Mouse (Mus musculus) embryonic facial prominence, embryonic 15.5 days (tissue): ENCODE results near the gene Ptch2. TPM values are rescaled to one million over a fixed set of nuclear protein-coding genes. Genes with fewer than 3 reads are reported as not detected.

Experiments used
- ATAC-seq: fragments of 200-750 bp; cut with Nextera tagmentation; 2 replicates; pipeline ENCODE4 v1.8.0; 2017; ENCODE audit warnings: low read depth, moderate TSS enrichment; ENCODE audit not compliant: insufficient number of reproducible peaks, low FRiP score, low TSS enrichment
- H3K27ac ChIP-seq: fragments of 300-500 bp; sonication (generic); replicated peaks from 2 replicates; pipeline ENCODE4 v1.5.1; 2015; ENCODE audit warnings: mild to moderate bottlenecking, inconsistent platforms
- H3K27me3 ChIP-seq: fragments of 300-500 bp; sonication (generic); 2 replicates; pipeline ENCODE4 v1.6.1; 2015; ENCODE audit warnings: inconsistent platforms
- H3K36me3 ChIP-seq: fragments of 300-500 bp; sonication (generic); 2 replicates; pipeline ENCODE4 v1.6.1; 2015; ENCODE audit warnings: mild to moderate bottlenecking, inconsistent platforms
- H3K4me1 ChIP-seq: fragments of 300-500 bp; sonication (generic); 2 replicates; pipeline ENCODE4 v1.6.1; 2015; ENCODE audit warnings: inconsistent platforms
- H3K4me2 ChIP-seq: fragments of 300-500 bp; sonication (generic); replicated peaks from 2 replicates; pipeline ENCODE4 v1.6.1; 2015; ENCODE audit warnings: mild to moderate bottlenecking, inconsistent platforms
- H3K4me3 ChIP-seq: fragments of 300-500 bp; sonication (generic); replicated peaks from 2 replicates; pipeline ENCODE4 v1.5.1; 2015; ENCODE audit warnings: mild to moderate bottlenecking, inconsistent platforms
- H3K9ac ChIP-seq: fragments of 300-500 bp; sonication (generic); 2 replicates; pipeline ENCODE4 v1.6.1; 2015; ENCODE audit warnings: inconsistent platforms
- H3K9me3 ChIP-seq: fragments of 300-500 bp; sonication (generic); replicated peaks from 2 replicates; pipeline ENCODE4 v1.6.1; 2016; ENCODE audit warnings: inconsistent platforms
- WGBS: fragments of 180-500 bp; shearing (Covaris S2); methylation state at CpG from one replicate; pipeline ENCODE4 v1.1.7; 2015; 5-methylcytosine and 5-hydroxymethylcytosine counted together
- polyA plus RNA-seq: library from polyadenylated mRNA; unstranded; fragments of >200 nt; fragmentation: Nextera tagmentation; extraction: Ambion mirVana; gene quantifications from 2 replicates; pipeline ENCODE4 v1.2.1, GENCODE M21; 2015

The Ptch2 gene
- polyA plus RNA-seq, 1 experiment from 2014 or later, result 20.8 TPM

- WGBS, result 22% methylated on average over 4 of the region's 4 CpGs
- H3K4me3 ChIP-seq, result no peak overlapping the region
- H3K36me3 ChIP-seq, result no peaks in the 10 kb centered on the region
These were observed 44.7 kb downstream of the Ptch2 start for GRCm38 (mm10) chr4:117140613-117141012.

GRCm38 (mm10) chr4:117143023-117143422 lies 47.1 kb downstream of the Ptch2 start:
- Histone ChIP-seq H3K4me3 (no peak overlapping the region), H3K9me3 (no peaks in the 10 kb centered on the region), H3K27ac (no peak overlapping the region), H3K4me2 (no peak overlapping the region), H3K9ac (no peak overlapping the region), H3K36me3 (no peaks in the 10 kb centered on the region), H3K4me1 (no peaks in the 10 kb centered on the region), H3K27me3 (no peaks in the 10 kb centered on the region)
- 52% methylated on average over 7 of the region's 7 CpGs for WGBS
- ATAC-seq, result no peak

More at GRCm38 (mm10) chr4:117140613-117141012, 44.7 kb downstream of the Ptch2 start:
- no peaks in the 10 kb centered on the region for H3K27me3 ChIP-seq
- H3K27ac ChIP-seq, result no peak overlapping the region
- H3K9ac ChIP-seq, result no peak overlapping the region
- H3K4me1 ChIP-seq, result no peaks in the 10 kb centered on the region
- no peak overlapping the region for H3K4me2 ChIP-seq
- no peak for ATAC-seq
- H3K9me3 ChIP-seq, result no peaks in the 10 kb centered on the region

DNA sequence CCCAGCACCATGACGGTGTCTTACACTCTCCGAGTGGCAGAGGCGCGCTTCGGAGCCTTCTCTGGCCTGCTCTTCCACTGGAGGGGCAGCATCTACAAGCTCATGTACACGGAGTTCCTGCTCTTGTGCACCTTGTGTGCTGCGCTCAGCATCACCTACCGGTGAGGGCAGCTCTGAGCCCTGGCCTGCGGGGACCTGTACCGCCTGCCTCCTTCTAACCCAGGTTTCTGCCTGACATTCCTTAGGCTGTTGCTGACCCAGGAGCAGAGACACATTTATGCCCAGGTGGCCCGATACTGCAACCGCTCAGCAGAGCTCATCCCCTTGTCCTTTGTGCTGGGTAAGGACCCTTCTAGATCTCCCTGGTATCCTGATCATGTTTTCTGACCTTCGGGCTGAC lies 49.4 kb downstream of the Ptch2 start:
- Histone ChIP-seq H3K27me3 (no peaks in the 10 kb centered on the region), H3K4me2 (no peak overlapping the region), H3K36me3 (peaks cover 16% of the 10 kb centered on the region), H3K9me3 (no peaks in the 10 kb centered on the region), H3K9ac (no peak overlapping the region), H3K27ac (no peak overlapping the region), H3K4me3 (no peak overlapping the region), H3K4me1 (no peaks in the 10 kb centered on the region)
- WGBS, result 86% methylated on average over 13 of the region's 13 CpGs
- ATAC-seq, result no peak

DNA sequence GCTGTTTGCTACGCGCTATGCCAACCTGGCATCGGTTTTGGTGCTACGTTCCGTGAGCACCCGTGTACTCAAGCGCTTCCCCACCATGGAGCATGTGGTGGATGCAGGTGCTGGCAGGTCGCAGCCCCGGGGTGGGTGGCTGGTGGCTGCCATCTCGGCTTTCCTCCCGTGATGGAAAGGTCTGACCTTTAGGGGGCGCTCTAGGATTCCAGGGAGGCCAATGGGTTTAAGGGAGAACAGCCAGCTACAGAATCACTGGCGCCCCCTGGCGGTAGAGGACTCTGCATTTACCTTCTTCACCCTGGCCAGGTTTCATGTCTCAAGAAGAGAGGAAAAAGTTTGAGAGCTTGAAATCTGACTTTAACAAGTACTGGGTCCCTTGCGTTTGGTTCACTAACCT lies 50.3 kb downstream of the Ptch2 start:
- Histone ChIP-seq H3K27me3 (no peaks in the 10 kb centered on the region), H3K9me3 (no peaks in the 10 kb centered on the region), H3K36me3 (peaks cover 26% of the 10 kb centered on the region), H3K9ac (no peak overlapping the region), H3K4me2 (no peak overlapping the region), H3K4me3 (no peak overlapping the region), H3K4me1 (no peaks in the 10 kb centered on the region), H3K27ac (no peak overlapping the region)
- WGBS, result 31% methylated on average over 15 of the region's 15 CpGs
- ATAC-seq, result no peak

- WGBS, result 81% methylated on average over 18 of the region's 18 CpGs
- Histone ChIP-seq H3K27ac (0 out of 2 replicates have a peak overlapping the region, but pooled peaks have one; percentile 34), H3K4me3 (no peak overlapping the region)
These were observed 52.3 kb downstream of the Ptch2 start for GRCm38 (mm10) chr4:117148047-117148713.

GRCm38 (mm10) chr4:117148815-117149214 lies 52.9 kb downstream of the Ptch2 start:
- Histone ChIP-seq H3K27me3 (no peaks in the 10 kb centered on the region), H3K36me3 (peaks cover 50% of the 10 kb centered on the region), H3K9me3 (no peaks in the 10 kb centered on the region), H3K4me3 (no peak overlapping the region), H3K4me2 (no peak overlapping the region), H3K4me1 (peaks cover 10% of the 10 kb centered on the region), H3K9ac (no peak overlapping the region), H3K27ac (peak overlapping the region; percentile 34; the same call in 1 of the 2 replicates)
- WGBS, result 64% methylated on average over 24 of the region's 24 CpGs
- ATAC-seq, result no peak

More at GRCm38 (mm10) chr4:117148047-117148713, 52.3 kb downstream of the Ptch2 start:
- H3K9ac ChIP-seq, result no peak overlapping the region
- H3K27me3 ChIP-seq, result no peaks in the 10 kb centered on the region
- H3K4me1 ChIP-seq, result peaks cover 5% of the 10 kb centered on the region
- H3K36me3 ChIP-seq, result peaks cover 43% of the 10 kb centered on the region
- H3K4me2 ChIP-seq, result no peak overlapping the region
- no peaks in the 10 kb centered on the region for H3K9me3 ChIP-seq
- ATAC-seq, result no peak

GRCm38 (mm10) chr4:117149291-117150211 lies 53.7 kb downstream of the Ptch2 start:
- no peak for ATAC-seq
- H3K27me3 ChIP-seq, result no peaks in the 10 kb centered on the region
- peaks cover 17% of the 10 kb centered on the region for H3K4me1 ChIP-seq
- H3K4me3 ChIP-seq, result no peak overlapping the region
- peaks cover 55% of the 10 kb centered on the region for H3K36me3 ChIP-seq
- H3K9me3 ChIP-seq, result no peaks in the 10 kb centered on the region
- H3K27ac ChIP-seq, result 0 out of 2 replicates have a peak overlapping the region, but pooled peaks have one; percentile 7
- H3K9ac ChIP-seq, result no peak overlapping the region
- 70% methylated on average over 6 of the region's 6 CpGs for WGBS
- H3K4me2 ChIP-seq, result no peak overlapping the region

DNA sequence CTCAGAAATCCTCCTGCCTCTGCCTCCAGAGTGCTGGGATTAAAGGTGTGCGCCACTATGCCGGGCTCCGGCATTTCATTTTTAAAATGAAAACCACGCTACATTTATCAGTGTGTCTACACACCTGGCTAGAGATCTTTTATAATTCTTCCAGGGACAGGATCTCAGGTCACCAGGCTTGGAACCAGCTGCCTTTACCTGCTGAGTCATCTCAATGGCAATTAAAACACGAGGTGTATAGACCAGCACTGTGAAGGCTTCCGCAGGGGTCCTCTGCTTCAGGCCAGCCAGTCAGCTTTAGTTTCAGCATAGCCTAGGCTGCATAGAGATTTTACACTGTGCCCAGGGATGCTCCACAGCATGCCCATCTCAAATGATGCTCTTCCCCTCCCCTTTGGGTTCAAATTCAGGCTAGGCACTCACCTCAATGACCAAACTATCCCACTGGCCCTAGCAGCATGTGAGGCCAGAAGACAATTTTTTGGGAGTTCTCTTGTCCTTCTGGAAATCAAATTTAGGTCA lies 54.4 kb downstream of the Ptch2 start:
- Histone ChIP-seq H3K4me2 (no peak overlapping the region), H3K9ac (no peak overlapping the region), H3K27ac (no peak overlapping the region), H3K27me3 (no peaks in the 10 kb centered on the region), H3K9me3 (no peaks in the 10 kb centered on the region), H3K36me3 (peaks cover 55% of the 10 kb centered on the region), H3K4me1 (peaks cover 21% of the 10 kb centered on the region), H3K4me3 (no peak overlapping the region)
- 87% methylated on average over 6 of the region's 6 CpGs for WGBS
- ATAC-seq, result no peak

- H3K4me3 ChIP-seq, result no peak overlapping the region
- peaks cover 55% of the 10 kb centered on the region for H3K36me3 ChIP-seq
- H3K9me3 ChIP-seq, result no peaks in the 10 kb centered on the region
- no peak for ATAC-seq
- H3K4me1 ChIP-seq, result peaks cover 21% of the 10 kb centered on the region
- 64% methylated on average over 1 of the region's 1 CpGs for WGBS
- no peaks in the 10 kb centered on the region for H3K27me3 ChIP-seq
- H3K27ac ChIP-seq, result no peak overlapping the region
- no peak overlapping the region for H3K4me2 ChIP-seq
- no peak overlapping the region for H3K9ac ChIP-seq
These were observed 55.5 kb downstream of the Ptch2 start for GRCm38 (mm10) chr4:117151416-117151815.

DNA sequence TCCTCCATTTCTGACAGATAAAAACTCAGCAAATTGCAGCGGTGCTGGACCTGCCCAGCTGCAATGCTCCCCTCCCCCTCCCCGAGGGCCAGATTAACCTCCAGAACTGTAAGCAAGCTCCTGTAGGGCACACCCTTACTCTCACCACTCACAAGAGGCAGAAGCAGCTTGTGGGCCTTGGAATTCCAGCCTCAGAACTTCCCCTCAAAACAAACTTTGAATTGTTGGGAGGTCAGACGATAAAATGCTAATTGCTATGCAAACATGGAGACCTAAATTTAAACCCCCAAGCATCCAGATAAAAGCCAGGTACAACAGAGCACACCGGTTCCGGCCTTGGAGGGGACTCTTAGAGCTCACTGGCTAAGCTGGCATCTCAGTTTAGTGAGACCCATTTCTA lies 56.8 kb downstream of the Ptch2 start:
- H3K36me3 ChIP-seq, result peaks cover 55% of the 10 kb centered on the region
- WGBS, result 70% methylated on average over 5 of the region's 5 CpGs
- H3K9ac ChIP-seq, result no peak overlapping the region

More for the DNA sequence above, 56.8 kb downstream of the Ptch2 start:
- Histone ChIP-seq H3K4me2 (no peak overlapping the region), H3K4me1 (peaks cover 21% of the 10 kb centered on the region), H3K4me3 (no peak overlapping the region), H3K27ac (no peak overlapping the region), H3K9me3 (no peaks in the 10 kb centered on the region), H3K27me3 (no peaks in the 10 kb centered on the region)
- ATAC-seq, result no peak
